Mouse (Mus musculus): ENCODE measurements around the gene Olfr747. TPM values are rescaled to one million over a fixed set of nuclear protein-coding genes. Genes with fewer than 3 reads are reported as not detected.
"Not testable (repeated sequence)": the region's sequence is repeated elsewhere in the genome, so short reads cannot be mapped to it uniquely, and the experiment has no call there.

Olfr747 gene
- not detected in 2 replicates for polyA plus RNA-seq (2015; fragmentation: Nextera tagmentation; extraction: Ambion mirVana)

DNA sequence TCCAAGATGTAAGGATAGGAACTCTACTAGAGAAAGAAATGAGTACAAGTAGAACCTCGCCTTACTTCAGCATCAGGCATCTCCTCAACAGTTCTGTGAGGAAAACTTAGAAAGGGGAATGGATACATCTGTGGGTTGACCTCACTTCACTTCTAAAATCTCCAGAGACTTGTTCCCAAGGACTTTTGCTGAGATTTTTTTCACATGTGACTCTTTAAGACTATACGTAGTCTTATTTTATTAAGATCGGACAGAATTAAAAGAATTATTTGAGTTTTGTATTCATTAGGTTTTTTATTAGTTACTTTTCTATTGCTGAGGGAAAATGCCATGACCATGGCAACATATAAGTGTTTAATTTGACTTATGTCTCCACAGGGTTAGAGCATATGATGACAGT lies at the start of gene Olfr747:
Gene Olfr747 (minus strand): TSS at position 101 of the 400 bp plus-strand sequence.
- no peak within 1 kb of the TSS for H3K9ac ChIP-seq
- H3K36me3 ChIP-seq = no peaks in the 10 kb centered on the region
- no peak within 1 kb of the TSS for H3K27ac ChIP-seq
- H3K4me2 ChIP-seq = no peak within 1 kb of the TSS
- no peaks in the 10 kb centered on the region for H3K4me1 ChIP-seq (replicated peaks)
- no peak for ATAC-seq (ENCODE audit: low read depth)
- no peak within 1 kb of the TSS for H3K4me3 ChIP-seq (replicated peaks)
- no peak for DNase-seq
- H3K9me3 ChIP-seq (replicated peaks) = no peaks in the 10 kb centered on the region
- 71% methylated on average over 3 of the region's 3 CpGs for WGBS (ENCODE audit: insufficient replicate concordance)
- H3K27me3 ChIP-seq = no peaks in the 10 kb centered on the region

DNA sequence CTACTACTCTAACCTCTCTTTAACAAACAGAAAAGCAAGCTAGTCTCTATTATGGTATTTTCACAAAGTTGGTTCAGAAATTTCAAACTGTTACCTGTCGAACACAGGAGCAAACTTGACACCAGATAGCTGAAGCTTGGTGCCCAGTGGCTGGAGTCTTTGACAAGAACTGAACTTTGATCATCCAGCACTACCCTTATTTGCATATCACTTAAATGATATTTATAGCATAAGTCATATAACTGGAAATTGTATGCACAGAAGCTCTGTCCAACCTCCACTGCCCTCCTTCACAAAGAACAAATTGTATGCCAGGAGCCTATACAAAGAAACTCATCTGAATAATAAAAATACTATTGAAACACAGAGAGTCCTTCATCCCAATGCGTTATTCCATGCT lies 48.6 kb upstream of the Olfr747 start:
- H3K9ac ChIP-seq = no peak overlapping the region
- no peaks in the 10 kb centered on the region for H3K9me3 ChIP-seq (replicated peaks)
- no peak for DNase-seq
- 51% methylated on average over 2 of the region's 2 CpGs for WGBS (ENCODE audit: insufficient replicate concordance)
- H3K4me2 ChIP-seq = no peak overlapping the region
- H3K4me3 ChIP-seq (replicated peaks) = no peak overlapping the region
- H3K36me3 ChIP-seq = no peaks in the 10 kb centered on the region
- H3K27ac ChIP-seq = no peak overlapping the region
- H3K4me1 ChIP-seq (replicated peaks) = no peaks in the 10 kb centered on the region
- no peak for ATAC-seq (ENCODE audit: low read depth)
- no peaks in the 10 kb centered on the region for H3K27me3 ChIP-seq

DNA sequence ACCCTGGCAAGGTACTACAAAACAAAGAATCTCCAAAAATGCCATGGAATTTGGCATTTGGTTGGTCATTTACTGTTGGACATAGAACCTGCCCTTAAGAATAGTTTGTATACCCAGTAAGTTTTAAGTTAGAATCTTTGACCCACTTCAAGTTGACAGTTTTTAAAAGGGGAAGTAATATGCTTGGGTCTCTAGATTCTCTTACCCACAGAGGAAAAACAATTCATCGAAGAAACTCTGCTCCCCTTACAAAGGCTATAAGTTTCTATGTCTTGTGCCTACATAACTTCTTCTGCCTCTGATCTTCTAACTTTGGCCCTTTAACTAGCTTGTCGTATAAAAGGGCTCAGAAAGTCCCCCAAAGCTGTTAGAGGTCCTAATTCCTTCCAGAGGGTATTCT lies 47.3 kb upstream of the Olfr747 start:
- Histone ChIP-seq H3K9me3 (replicated peaks) (no peaks in the 10 kb centered on the region), H3K4me2 (no peak overlapping the region), H3K9ac (no peak overlapping the region), H3K27ac (no peak overlapping the region), H3K36me3 (no peaks in the 10 kb centered on the region), H3K27me3 (no peaks in the 10 kb centered on the region), H3K4me1 (replicated peaks) (no peaks in the 10 kb centered on the region), H3K4me3 (replicated peaks) (no peak overlapping the region)
- 28% methylated on average over 2 of the region's 2 CpGs for WGBS (ENCODE audit: insufficient replicate concordance)
- no peak for ATAC-seq (ENCODE audit: low read depth)
- no peak for DNase-seq

DNA sequence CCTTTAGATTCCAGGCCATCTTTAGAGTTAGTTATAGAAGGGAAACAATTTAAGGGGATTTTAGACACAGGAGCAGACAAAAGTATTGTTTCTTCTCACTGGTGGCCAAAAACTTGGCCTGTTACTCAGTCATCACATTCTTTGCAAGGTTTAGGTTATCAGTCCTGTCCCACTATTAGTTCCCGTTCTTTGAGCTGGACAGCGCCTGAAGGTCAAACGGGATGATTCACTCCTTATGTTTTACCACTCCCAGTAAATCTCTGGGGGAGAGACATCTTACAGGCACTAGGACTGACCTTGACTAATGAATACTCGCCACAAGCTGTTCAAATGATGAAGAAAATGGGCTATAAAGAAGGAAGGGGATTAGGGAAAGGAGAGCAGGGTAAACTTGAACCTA lies 29.4 kb upstream of the Olfr747 start:
- DNase-seq; H3K36me3 ChIP-seq; H3K9ac ChIP-seq; H3K27me3 ChIP-seq; H3K4me2 ChIP-seq; H3K4me1 ChIP-seq (replicated peaks); H3K9me3 ChIP-seq (replicated peaks); ATAC-seq (ENCODE audit: low read depth); H3K27ac ChIP-seq; H3K4me3 ChIP-seq (replicated peaks): not testable (repeated sequence)
- WGBS (ENCODE audit: insufficient replicate concordance) = 60% methylated on average over 4 of the region's 4 CpGs

DNA sequence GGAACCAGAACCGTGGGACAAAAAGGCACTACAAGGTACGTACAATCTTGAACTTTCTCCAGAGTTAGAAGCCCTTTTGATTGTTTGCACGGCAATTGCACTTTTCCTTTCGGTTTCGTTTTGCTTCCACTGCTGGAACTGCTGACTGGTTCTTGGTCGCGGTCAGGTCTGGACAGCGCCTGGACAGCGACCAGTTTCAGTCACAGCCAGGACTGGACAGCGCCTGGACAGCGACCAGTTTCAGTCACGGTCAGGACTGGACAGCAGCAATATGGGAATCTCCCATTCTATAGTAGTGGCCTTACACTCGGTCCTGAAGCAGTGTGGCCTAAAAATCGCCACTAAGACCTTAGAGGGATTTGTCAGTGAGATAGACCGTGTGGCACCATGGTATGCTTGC lies 26.9 kb upstream of the Olfr747 start:
- not testable (repeated sequence) for H3K9me3 ChIP-seq (replicated peaks); H3K4me3 ChIP-seq (replicated peaks); H3K4me2 ChIP-seq; ATAC-seq (ENCODE audit: low read depth); H3K4me1 ChIP-seq (replicated peaks); H3K27me3 ChIP-seq; H3K27ac ChIP-seq; DNase-seq; H3K9ac ChIP-seq; H3K36me3 ChIP-seq
- 79% methylated on average over 15 of the region's 15 CpGs for WGBS (ENCODE audit: insufficient replicate concordance)

DNA sequence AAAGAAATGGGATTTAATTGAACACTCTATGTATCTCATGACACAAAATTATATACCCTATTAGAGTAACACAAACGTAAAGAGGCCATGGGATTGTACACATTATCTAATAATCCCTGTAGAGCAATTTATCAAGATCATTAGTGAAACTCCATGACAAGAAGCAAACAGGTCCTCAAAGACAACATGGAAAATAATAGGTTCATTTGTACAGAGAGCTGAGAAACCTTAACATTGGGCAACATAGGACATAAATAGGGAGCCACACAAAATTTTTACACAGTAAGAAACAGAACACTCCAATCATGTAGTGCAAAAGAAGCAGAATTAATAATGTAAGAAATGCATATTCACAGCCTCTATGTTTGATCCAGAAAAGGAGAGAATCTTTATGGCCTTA lies 14.1 kb upstream of the Olfr747 start, which contains the start of gene Olfr748:
Gene Olfr748 (plus strand): TSS at position 301 of the 400 bp plus-strand sequence.
- Histone ChIP-seq H3K4me3 (replicated peaks) (no peak within 1 kb of the TSS), H3K27ac (no peak within 1 kb of the TSS), H3K27me3 (no peaks in the 10 kb centered on the region), H3K4me2 (no peak within 1 kb of the TSS), H3K4me1 (replicated peaks) (no peaks in the 10 kb centered on the region), H3K9me3 (replicated peaks) (no peaks in the 10 kb centered on the region), H3K9ac (no peak within 1 kb of the TSS), H3K36me3 (no peaks in the 10 kb centered on the region)
- ATAC-seq (ENCODE audit: low read depth) = no peak
- no peak for DNase-seq
- 39% methylated on average over 1 of the region's 1 CpGs for WGBS (ENCODE audit: insufficient replicate concordance)

DNA sequence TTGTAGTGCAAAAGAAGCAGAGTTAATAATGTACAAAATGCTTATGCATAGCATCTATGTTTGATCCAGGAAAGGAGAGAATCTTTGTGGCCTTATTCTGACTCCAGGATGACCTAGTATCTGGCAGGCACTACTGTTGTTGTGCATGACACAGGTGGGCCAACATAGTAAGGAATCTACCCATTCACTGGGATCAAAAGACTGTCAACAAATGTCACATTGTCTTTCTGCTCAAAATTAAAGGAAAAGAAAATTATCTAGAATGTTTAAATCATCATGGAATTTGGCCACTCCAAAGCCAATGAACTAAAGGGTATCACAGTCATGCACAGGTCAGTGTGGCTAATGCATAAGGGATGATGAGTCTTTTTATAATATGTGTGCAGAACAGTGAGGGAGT lies 46.2 kb downstream of the Olfr747 start, which contains the start of gene Olfr746:
Gene Olfr746 (plus strand): TSS at position 301 of the 400 bp plus-strand sequence.
- no peaks in the 10 kb centered on the region for H3K4me1 ChIP-seq (replicated peaks)
- no peaks in the 10 kb centered on the region for H3K27me3 ChIP-seq
- no peaks in the 10 kb centered on the region for H3K9me3 ChIP-seq (replicated peaks)
- H3K4me3 ChIP-seq (replicated peaks) = no peak within 1 kb of the TSS
- ATAC-seq (ENCODE audit: low read depth) (no peak), DNase-seq (no peak)
- H3K4me2 ChIP-seq = no peak within 1 kb of the TSS
- H3K9ac ChIP-seq = no peak within 1 kb of the TSS
- no peak within 1 kb of the TSS for H3K27ac ChIP-seq
- H3K36me3 ChIP-seq = no peaks in the 10 kb centered on the region

DNA sequence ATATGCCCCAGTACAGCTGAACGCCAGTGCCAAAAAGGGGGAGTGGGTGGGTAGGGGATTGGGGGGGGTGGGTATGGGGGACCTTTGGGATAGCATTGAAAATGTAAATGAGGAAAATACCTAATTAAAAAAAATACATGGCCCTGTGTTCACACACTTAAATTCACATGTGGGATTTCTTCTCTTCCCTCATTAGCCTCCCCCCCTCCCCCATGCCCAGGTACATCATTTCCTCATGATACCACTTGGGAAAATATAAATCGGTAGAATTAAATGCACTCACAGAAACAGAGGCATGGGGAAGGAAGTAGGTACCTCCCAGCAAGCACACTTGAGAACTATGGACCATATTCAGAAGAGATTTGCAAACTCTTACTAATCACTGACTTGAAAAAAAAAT lies 53.9 kb downstream of the Olfr747 start, which contains the start of gene Olfr745:
Gene Olfr745 (plus strand): TSS at position 301 of the 400 bp plus-strand sequence.
- DNase-seq (no peak), ATAC-seq (ENCODE audit: low read depth) (no peak)
- H3K4me2 ChIP-seq = no peak within 1 kb of the TSS
- no peaks in the 10 kb centered on the region for H3K4me1 ChIP-seq (replicated peaks)
- WGBS (ENCODE audit: insufficient replicate concordance) = 57% methylated on average over 2 of the region's 2 CpGs
- no peak within 1 kb of the TSS for H3K4me3 ChIP-seq (replicated peaks)
- no peaks in the 10 kb centered on the region for H3K36me3 ChIP-seq
- H3K27ac ChIP-seq = no peak within 1 kb of the TSS
- H3K27me3 ChIP-seq = no peaks in the 10 kb centered on the region
- H3K9me3 ChIP-seq (replicated peaks) = no peaks in the 10 kb centered on the region
- no peak within 1 kb of the TSS for H3K9ac ChIP-seq

Other genes with a start within 250 kb of the Olfr747 start
- not detected in 2 replicates for gene Olfr740, start 247.7 kb downstream of the Olfr747 start, polyA plus RNA-seq (2015; fragmentation: Nextera tagmentation; extraction: Ambion mirVana)
- gene Olfr741, start 220.5 kb downstream of the Olfr747 start, polyA plus RNA-seq (2015; fragmentation: Nextera tagmentation; extraction: Ambion mirVana) = not detected in 2 replicates
- gene Olfr742, start 189.6 kb downstream of the Olfr747 start, polyA plus RNA-seq (2015; fragmentation: Nextera tagmentation; extraction: Ambion mirVana) = not detected in 2 replicates
- gene Olfr743, start 171.4 kb downstream of the Olfr747 start, polyA plus RNA-seq (2015; fragmentation: Nextera tagmentation; extraction: Ambion mirVana) = not detected in 2 replicates
- not detected in 2 replicates for gene Olfr744, start 78.3 kb downstream of the Olfr747 start, polyA plus RNA-seq (2015; fragmentation: Nextera tagmentation; extraction: Ambion mirVana)
- gene Olfr745, start 53.8 kb downstream of the Olfr747 start, polyA plus RNA-seq (2015; fragmentation: Nextera tagmentation; extraction: Ambion mirVana) = not detected in 2 replicates
- gene Olfr746, start 46.1 kb downstream of the Olfr747 start, polyA plus RNA-seq (2015; fragmentation: Nextera tagmentation; extraction: Ambion mirVana) = not detected in 2 replicates
- gene Olfr748, start 14.2 kb upstream of the Olfr747 start, polyA plus RNA-seq (2015; fragmentation: Nextera tagmentation; extraction: Ambion mirVana) = not detected in 2 replicates
- gene Olfr749, start 51.9 kb upstream of the Olfr747 start, polyA plus RNA-seq (2015; fragmentation: Nextera tagmentation; extraction: Ambion mirVana) = not detected in 2 replicates
- 21.5 and 22.3 TPM in 2 replicates for gene Ttc5, start 92.3 kb upstream of the Olfr747 start, polyA plus RNA-seq (2015; fragmentation: Nextera tagmentation; extraction: Ambion mirVana)
- not detected in 2 replicates for gene Ccnb1ip1, start 114.5 kb upstream of the Olfr747 start, polyA plus RNA-seq (2015; fragmentation: Nextera tagmentation; extraction: Ambion mirVana)
- gene Parp2, start 114.6 kb upstream of the Olfr747 start, polyA plus RNA-seq (2015; fragmentation: Nextera tagmentation; extraction: Ambion mirVana) = 39.5 and 43.8 TPM in 2 replicates
- 2.2 and 2.5 TPM in 2 replicates for gene Tep1, start 177.4 kb upstream of the Olfr747 start, polyA plus RNA-seq (2015; fragmentation: Nextera tagmentation; extraction: Ambion mirVana)
- gene Klhl33, start 204.3 kb upstream of the Olfr747 start, polyA plus RNA-seq (2015; fragmentation: Nextera tagmentation; extraction: Ambion mirVana) = 0.15 and 0.22 TPM in 2 replicates
- gene Osgep, start 231.7 kb upstream of the Olfr747 start, polyA plus RNA-seq (2015; fragmentation: Nextera tagmentation; extraction: Ambion mirVana) = 64.9 and 66.3 TPM in 2 replicates
- 116 and 131 TPM in 2 replicates for gene Apex1, start 231.8 kb upstream of the Olfr747 start, polyA plus RNA-seq (2015; fragmentation: Nextera tagmentation; extraction: Ambion mirVana)
- 22.7 and 23.2 TPM in 2 replicates for gene Pip4p1, start 237.7 kb upstream of the Olfr747 start, polyA plus RNA-seq (2015; fragmentation: Nextera tagmentation; extraction: Ambion mirVana)
- 82.4 and 85.0 TPM in 2 replicates for gene Pnp, start 237.9 kb upstream of the Olfr747 start, polyA plus RNA-seq (2015; fragmentation: Nextera tagmentation; extraction: Ambion mirVana)

Data from liver, embryonic 13.5 days (tissue).